10 mouse cellular contexts compared by ENCODE assay signal in genomic region chr5:104434835-104435301, GRCm38 (mm10). TPM values are rescaled to one million over a fixed set of nuclear protein-coding genes. Genes with fewer than 3 reads are reported as not detected.
DNase-seq lines count a peak whose midpoint lies in the region; ATAC-seq lines count a peak whose summit lies in the region.
"Had no signal": no experiment of that assay in that cellular context is flagged by ENCODE, and none has a peak within 500 bp of the region (broad histone marks: within the 10 kb centered on the region; RNA-seq: fewer than 3 reads in every experiment).

Spp1 (plus strand) TSS chr5:104435118.

- no peak within 1 kb of the TSS for H3K4me2 ChIP-seq in embryonic facial prominence, embryonic 11.5 days (ENCODE audit: low read depth, low read length)

- no peaks in the 10 kb centered on the region for H3K9me3 ChIP-seq in embryonic facial prominence, embryonic 11.5 days (replicated peaks; ENCODE audit: control insufficient read depth, low read length)
- no peaks in the 10 kb centered on the region for H3K9me3 ChIP-seq in embryonic facial prominence, embryonic 10.5 days

- no peak within 1 kb of the TSS for H3K27ac ChIP-seq in embryonic facial prominence, embryonic 11.5 days (replicated peaks; ENCODE audit: low read depth, low read length)
- H3K27ac ChIP-seq in embryonic facial prominence, embryonic 10.5 days (replicated peaks) = no peak within 1 kb of the TSS; the same call in 1 of the 2 replicates
- H3K27ac ChIP-seq: liver, embryonic 14.5 days had no signal

- WGBS in embryonic facial prominence, embryonic 11.5 days = 75% methylated on average over 7 of the region's 7 CpGs
- 75% methylated on average over 7 of the region's 7 CpGs for WGBS in embryonic facial prominence, embryonic 10.5 days

- intact Hi-C loops in left cerebral cortex, postnatal 36 days (cut with DNase I) = loop anchor here (5.0 kb wide), 2 partner anchors 93 to 218 kb away; no protein-coding TSS in a partner anchor

- H3K27me3 ChIP-seq in embryonic facial prominence, embryonic 11.5 days (ENCODE audit: control insufficient read depth, insufficient read depth, low read length) = no peaks in the 10 kb centered on the region
- H3K27me3 ChIP-seq in embryonic facial prominence, embryonic 10.5 days (replicated peaks; ENCODE audit: low read depth, poor library complexity, severe bottlenecking) = no peaks in the 10 kb centered on the region

- H3K36me3 ChIP-seq in embryonic facial prominence, embryonic 11.5 days (replicated peaks; ENCODE audit: control insufficient read depth, insufficient read depth, low read depth, low read length) = no peaks in the 10 kb centered on the region
- H3K36me3 ChIP-seq in embryonic facial prominence, embryonic 10.5 days (replicated peaks) = no peaks in the 10 kb centered on the region

- DNase-seq in embryonic facial prominence, embryonic 11.5 days (ENCODE audit: low spot score) = no peak
- DNase-seq in embryonic facial prominence, embryonic 10.5 days (ENCODE audit: low spot score) = no peak
- DNase-seq in 3T3-L1 (ENCODE audit: low read depth, low spot score) = peak; percentile 81
- DNase-seq in c-Kit-positive CD71-negative TER-119-negative erythroid progenitor cells, embryonic 14.5 days (ENCODE audit: low read depth) = peak; percentile 37
- DNase-seq in kidney, postnatal 25 days = peak; percentile 72 to 82
- DNase-seq in thymus, postnatal 36 days = no peak
- no peak for DNase-seq in left cerebral cortex, postnatal 36 days (ENCODE audit: low spot score in 2 of 2)
- no peak for DNase-seq in cerebellum, adult 8-10 months

- no peak within 1 kb of the TSS for H3K9ac ChIP-seq in embryonic facial prominence, embryonic 11.5 days (replicated peaks; ENCODE audit: low read length)
- H3K9ac ChIP-seq: liver, embryonic 14.5 days had no signal

- no peak within 1 kb of the TSS for H3K4me3 ChIP-seq in embryonic facial prominence, embryonic 11.5 days (ENCODE audit: low read depth, low read length)
- no peak within 1 kb of the TSS for H3K4me3 ChIP-seq in embryonic facial prominence, embryonic 10.5 days

- no peak for ATAC-seq in embryonic facial prominence, embryonic 11.5 days (replicated peaks; ENCODE audit: insufficient number of reproducible peaks, low FRiP score, low TSS enrichment, low read depth)
- ATAC-seq: CD4-positive, CD25-positive, alpha-beta regulatory T cell, adult 4 months had no signal

- no peaks in the 10 kb centered on the region for H3K4me1 ChIP-seq in embryonic facial prominence, embryonic 11.5 days (ENCODE audit: control insufficient read depth, insufficient read depth, low read length)
- H3K4me1 ChIP-seq in embryonic facial prominence, embryonic 10.5 days = peaks cover 9% of the 10 kb centered on the region

RNA-seq across cellular contexts. Expression of gene Spp1, which starts in this region (rescaled TPM):
- polyA plus RNA-seq in embryonic facial prominence, embryonic 11.5 days (2014; fragmentation: Nextera tagmentation; extraction: Ambion mirVana) = 10.3 and 13.5 TPM in 2 replicates
- 6.0 and 6.5 TPM in 2 replicates for polyA plus RNA-seq in embryonic facial prominence, embryonic 10.5 days (2016; fragmentation: Nextera tagmentation; extraction: Ambion mirVana)
- total RNA-seq in left cerebral cortex, postnatal 36 days (2021) = 10 to 100 TPM in 1 of 2 experiments, 1 to 10 TPM in 1; 9.2 to 11.9 TPM

Comparison
In these comparisons a context has a peak if more than half of its experiments do, and no peak if none do; other contexts are left out.
1. DNase-seq: peak in 3T3-L1 (single experiment), c-Kit-positive CD71-negative TER-119-negative erythroid progenitor cells, embryonic 14.5 days (single experiment) and kidney, postnatal 25 days (2 of 2); none in embryonic facial prominence, embryonic 11.5 days (single experiment), embryonic facial prominence, embryonic 10.5 days (single experiment), thymus, postnatal 36 days (0 of 2), left cerebral cortex, postnatal 36 days (0 of 2) and cerebellum, adult 8-10 months (single experiment).